Mouse (Mus musculus) stomach, embryonic 16.5 days (tissue): ENCODE results near the gene Myh9. TPM values are rescaled to one million over a fixed set of nuclear protein-coding genes. Genes with fewer than 3 reads are reported as not detected.
"Not testable (repeated sequence)": the region's sequence is repeated elsewhere in the genome, so short reads cannot be mapped to it uniquely, and the experiment has no call there.

Experiments used
- ATAC-seq: fragments of 200-750 bp; cut with Nextera tagmentation; 2 replicates; pipeline ENCODE4 v1.8.0; 2017; ENCODE audit warnings: moderate number of reproducible peaks, moderate TSS enrichment; ENCODE audit not compliant: insufficient read depth, low FRiP score
- H3K27ac ChIP-seq: fragments of 300-500 bp; sonication (generic); 2 replicates; pipeline ENCODE4 v1.5.1; 2014; ENCODE audit warnings: low read length
- H3K27me3 ChIP-seq: fragments of 300-500 bp; sonication (generic); 2 replicates; pipeline ENCODE4 v1.6.1; 2014; ENCODE audit warnings: low read length, control low read depth, mixed read lengths; ENCODE audit not compliant: control insufficient read depth, insufficient read depth
- H3K36me3 ChIP-seq: fragments of 300-500 bp; sonication (generic); 2 replicates; pipeline ENCODE4 v1.6.1; 2014; ENCODE audit warnings: low read length; ENCODE audit not compliant: control insufficient read depth, insufficient read depth
- H3K4me1 ChIP-seq: fragments of 300-500 bp; sonication (generic); 2 replicates; pipeline ENCODE4 v1.6.1; 2014; ENCODE audit warnings: low read length, control low read depth, mixed read lengths; ENCODE audit not compliant: control insufficient read depth, insufficient read depth
- H3K4me2 ChIP-seq: fragments of 300-500 bp; sonication (generic); 2 replicates; pipeline ENCODE4 v1.6.1; 2014; ENCODE audit warnings: low read depth, low read length, mixed read lengths
- H3K4me3 ChIP-seq: fragments of 300-500 bp; sonication (generic); replicated peaks from 2 replicates; pipeline ENCODE4 v1.5.1; 2014; ENCODE audit warnings: mild to moderate bottlenecking, low read length
- H3K9ac ChIP-seq: fragments of 300-500 bp; sonication (generic); 2 replicates; pipeline ENCODE4 v1.6.1; 2014; ENCODE audit warnings: low read length
- H3K9me3 ChIP-seq: fragments of 300-500 bp; sonication (generic); replicated peaks from 2 replicates; pipeline ENCODE4 v1.6.1; 2016; ENCODE audit warnings: low read length, control low read depth; ENCODE audit not compliant: control insufficient read depth
- WGBS: fragments of 180-500 bp; shearing (Covaris S2); extraction: QIAGEN DNeasy Blood & Tissue Kit; methylation state at CpG from one replicate; pipeline ENCODE4 v1.1.7; 2014; 5-methylcytosine and 5-hydroxymethylcytosine counted together
- polyA plus RNA-seq: library from polyadenylated mRNA; unstranded; fragments of >200 nt; fragmentation: Nextera tagmentation; extraction: Ambion mirVana; gene quantifications from 2 replicates; pipeline ENCODE4 v1.2.1, GENCODE M21; 2015

Myh9 gene
- polyA plus RNA-seq, 1 experiment from 2014 or later = 54.5 TPM

DNA sequence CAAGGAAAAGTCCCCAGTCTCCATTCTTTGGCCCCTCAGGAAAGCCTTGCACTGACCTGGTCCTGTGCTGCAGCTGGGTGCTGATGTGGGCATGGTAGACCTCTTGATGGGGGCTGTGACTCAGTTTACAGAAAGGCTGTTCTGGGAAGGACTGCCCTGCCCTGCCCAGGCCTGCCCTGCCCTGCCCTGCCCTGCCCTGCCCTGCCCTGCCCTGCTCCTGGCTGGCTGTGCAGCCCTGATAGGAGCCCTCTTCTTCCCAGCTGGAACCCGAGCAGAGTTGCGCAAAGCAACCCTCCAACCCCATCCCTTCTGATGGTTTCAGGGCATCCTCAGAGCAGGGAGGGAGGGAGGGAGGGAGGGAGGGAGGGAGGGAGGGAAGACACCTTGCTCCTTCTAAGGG lies 86.8 kb downstream of the Myh9 start:
- ATAC-seq = peak; percentile 66
- 17% methylated on average over 2 of the region's 2 CpGs for WGBS
- H3K9ac ChIP-seq = no peak overlapping the region
- H3K4me1 ChIP-seq = no peaks in the 10 kb centered on the region
- no peak overlapping the region for H3K4me3 ChIP-seq
- no peaks in the 10 kb centered on the region for H3K9me3 ChIP-seq
- H3K27ac ChIP-seq = no peak overlapping the region
- H3K27me3 ChIP-seq = no peaks in the 10 kb centered on the region
- H3K36me3 ChIP-seq = peaks cover 3% of the 10 kb centered on the region; the same call in 1 of the 2 replicates
- no peak overlapping the region for H3K4me2 ChIP-seq

DNA sequence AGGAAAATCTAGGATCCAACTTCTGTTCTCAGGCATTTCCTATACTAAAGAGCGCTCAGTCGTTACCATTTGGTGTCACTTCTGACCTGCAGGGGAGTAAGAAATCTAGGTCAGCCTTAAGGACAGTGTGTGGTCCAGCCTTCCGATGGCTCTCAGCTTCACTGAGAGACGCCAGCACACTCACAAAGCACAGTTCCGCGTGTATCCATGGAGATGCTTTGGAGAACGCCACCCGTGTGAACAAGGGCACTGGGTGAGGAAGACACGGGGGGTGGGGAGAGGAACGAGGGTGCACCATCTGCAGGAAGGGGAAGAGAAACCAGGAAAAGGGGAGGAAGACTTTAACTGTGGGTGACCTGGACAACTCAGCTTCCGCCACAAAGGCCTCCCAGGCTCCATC lies 89.5 kb downstream of the Myh9 start:
- Histone ChIP-seq H3K27me3 (no peaks in the 10 kb centered on the region), H3K4me3 (no peak overlapping the region)
- 58% methylated on average over 11 of the region's 11 CpGs for WGBS

GRCm38 (mm10) chr15:77750461-77750860 lies 91.5 kb downstream of the Myh9 start:
- WGBS = 26% methylated on average over 1 of the region's 1 CpGs
- no peaks in the 10 kb centered on the region for H3K4me1 ChIP-seq
- no peak overlapping the region for H3K27ac ChIP-seq
- H3K27me3 ChIP-seq = no peaks in the 10 kb centered on the region
- no peak overlapping the region for H3K4me3 ChIP-seq
- H3K4me2 ChIP-seq = no peak overlapping the region
- H3K9me3 ChIP-seq = no peaks in the 10 kb centered on the region
- H3K36me3 ChIP-seq = no peaks in the 10 kb centered on the region
- no peak for ATAC-seq
- H3K9ac ChIP-seq = no peak overlapping the region

More for the DNA sequence above, 89.5 kb downstream of the Myh9 start:
- ATAC-seq = no peak
- Histone ChIP-seq H3K36me3 (no peaks in the 10 kb centered on the region), H3K27ac (no peak overlapping the region), H3K9ac (no peak overlapping the region), H3K9me3 (no peaks in the 10 kb centered on the region), H3K4me1 (no peaks in the 10 kb centered on the region), H3K4me2 (no peak overlapping the region)

GRCm38 (mm10) chr15:77749717-77750116 lies 92.3 kb downstream of the Myh9 start:
- H3K36me3 ChIP-seq = no peaks in the 10 kb centered on the region
- no peak overlapping the region for H3K9ac ChIP-seq
- no peaks in the 10 kb centered on the region for H3K9me3 ChIP-seq
- WGBS = 94% methylated on average over 10 of the region's 10 CpGs
- H3K4me2 ChIP-seq = no peak overlapping the region
- ATAC-seq = no peak
- no peak overlapping the region for H3K27ac ChIP-seq
- no peak overlapping the region for H3K4me3 ChIP-seq
- H3K27me3 ChIP-seq = no peaks in the 10 kb centered on the region
- H3K4me1 ChIP-seq = no peaks in the 10 kb centered on the region

GRCm38 (mm10) chr15:77748414-77748813 lies 93.6 kb downstream of the Myh9 start:
- Histone ChIP-seq H3K9me3 (no peaks in the 10 kb centered on the region), H3K36me3 (no peaks in the 10 kb centered on the region), H3K4me3 (no peak overlapping the region), H3K4me1 (no peaks in the 10 kb centered on the region), H3K9ac (no peak overlapping the region), H3K4me2 (no peak overlapping the region), H3K27me3 (no peaks in the 10 kb centered on the region), H3K27ac (no peak overlapping the region)
- WGBS = 73% methylated on average over 3 of the region's 3 CpGs
- ATAC-seq = no peak

DNA sequence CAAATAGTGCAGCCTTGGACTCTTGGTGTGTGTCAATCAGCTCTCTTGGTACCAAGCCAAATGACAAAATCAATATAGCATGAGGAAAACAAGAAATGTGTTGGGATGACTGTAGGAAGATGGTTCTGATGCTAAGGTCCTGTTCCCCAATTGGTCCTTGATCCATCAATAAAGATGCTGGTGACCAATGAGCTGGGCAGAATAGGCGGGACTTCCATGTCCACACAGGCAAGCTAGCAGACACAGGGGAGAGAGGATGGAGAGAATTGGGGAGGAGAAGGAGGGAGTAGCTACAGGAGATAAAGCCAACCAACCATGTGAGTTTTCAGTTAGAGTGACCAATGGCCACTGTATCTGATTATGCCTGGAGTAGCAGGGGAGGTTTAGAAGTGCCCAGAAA lies 95.6 kb downstream of the Myh9 start:
- no peak for ATAC-seq
- H3K27me3 ChIP-seq = no peaks in the 10 kb centered on the region

DNA sequence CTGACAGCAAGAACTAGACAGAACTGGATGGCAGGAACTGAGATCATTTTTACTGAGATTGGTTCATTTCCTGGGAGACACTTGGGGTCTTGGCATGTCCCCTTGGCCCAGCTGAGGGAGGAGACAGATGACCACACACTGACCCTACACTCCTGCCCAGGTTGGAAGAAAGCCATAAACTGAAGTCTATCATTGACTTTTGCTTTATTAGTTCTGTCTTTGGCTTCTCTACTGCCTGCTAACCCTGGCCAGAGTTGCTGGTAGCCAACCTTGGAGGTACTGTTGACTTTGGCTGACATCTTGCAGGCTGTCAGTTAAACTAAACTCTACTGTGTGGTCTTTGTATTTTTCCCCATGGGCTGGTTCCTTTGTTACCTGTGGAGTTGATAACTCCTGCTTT lies 96.9 kb downstream of the Myh9 start:
- H3K27me3 ChIP-seq = no peaks in the 10 kb centered on the region
- no peak overlapping the region for H3K4me3 ChIP-seq
- H3K4me2 ChIP-seq = no peak overlapping the region
- H3K27ac ChIP-seq = no peak overlapping the region
- H3K36me3 ChIP-seq = no peaks in the 10 kb centered on the region
- H3K9me3 ChIP-seq = no peaks in the 10 kb centered on the region
- ATAC-seq = no peak
- H3K9ac ChIP-seq = no peak overlapping the region
- no peaks in the 10 kb centered on the region for H3K4me1 ChIP-seq

More for the DNA sequence above, 95.6 kb downstream of the Myh9 start:
- Histone ChIP-seq H3K9ac (no peak overlapping the region), H3K4me1 (no peaks in the 10 kb centered on the region), H3K9me3 (no peaks in the 10 kb centered on the region), H3K27ac (no peak overlapping the region), H3K4me3 (no peak overlapping the region), H3K4me2 (no peak overlapping the region), H3K36me3 (no peaks in the 10 kb centered on the region)
- WGBS = 97% methylated on average over 1 of the region's 1 CpGs

- Histone ChIP-seq H3K4me2 (no peak overlapping the region), H3K4me3 (no peak overlapping the region), H3K9ac (no peak overlapping the region), H3K27ac (no peak overlapping the region), H3K27me3 (no peaks in the 10 kb centered on the region), H3K36me3 (no peaks in the 10 kb centered on the region), H3K9me3 (no peaks in the 10 kb centered on the region), H3K4me1 (no peaks in the 10 kb centered on the region)
- 27% methylated on average over 5 of the region's 5 CpGs for WGBS
- ATAC-seq = no peak
Measured at GRCm38 (mm10) chr15:77744632-77745031, 97.3 kb downstream of the Myh9 start.

GRCm38 (mm10) chr15:77741556-77741955 lies 100.4 kb downstream of the Myh9 start:
- not testable (repeated sequence) for H3K36me3 ChIP-seq, H3K9ac ChIP-seq, H3K4me3 ChIP-seq, H3K9me3 ChIP-seq, ATAC-seq, H3K4me1 ChIP-seq, H3K27me3 ChIP-seq, H3K27ac ChIP-seq, H3K4me2 ChIP-seq
- 74% methylated on average over 6 of the region's 6 CpGs for WGBS
